Mouse (Mus musculus) intestine, postnatal 0 days (tissue): ENCODE results near the gene Iqgap3. TPM values are rescaled to one million over a fixed set of nuclear protein-coding genes. Genes with fewer than 3 reads are reported as not detected.
A peak's percentile ranks its signal among the peaks of the same experiment; 100 is the strongest.

Experiments
- ATAC-seq: fragments of 200-750 bp; cut with Nextera tagmentation; 2 replicates; pipeline ENCODE4 v1.8.0; 2017; ENCODE audit warnings: mild to moderate bottlenecking, moderate TSS enrichment, moderate library complexity
- H3K27ac ChIP-seq: fragments of 300-500 bp; sonication (generic); 2 replicates; pipeline ENCODE4 v1.5.1; 2014; ENCODE audit warnings: mild to moderate bottlenecking, low read depth, low read length, moderate library complexity
- H3K27me3 ChIP-seq: fragments of 300-500 bp; sonication (generic); replicated peaks from 2 replicates; pipeline ENCODE4 v1.6.1; 2014; ENCODE audit warnings: low read length, mixed read lengths; ENCODE audit not compliant: control insufficient read depth, insufficient read depth
- H3K36me3 ChIP-seq: fragments of 300-500 bp; sonication (generic); 2 replicates; pipeline ENCODE4 v1.6.1; 2014; ENCODE audit warnings: mild to moderate bottlenecking, moderate library complexity; ENCODE audit not compliant: control insufficient read depth, insufficient read depth
- H3K4me1 ChIP-seq: fragments of 300-500 bp; sonication (generic); replicated peaks from 2 replicates; pipeline ENCODE4 v1.6.1; 2014; ENCODE audit warnings: antibody characterized with exemption, low read length, mixed read lengths; ENCODE audit not compliant: control insufficient read depth, insufficient read depth
- H3K4me2 ChIP-seq: fragments of 300-500 bp; sonication (generic); replicated peaks from 2 replicates; pipeline ENCODE4 v1.6.1; 2014; ENCODE audit warnings: low read depth, mild to moderate bottlenecking, moderate library complexity
- H3K4me3 ChIP-seq: fragments of 300-500 bp; sonication (generic); 2 replicates; pipeline ENCODE4 v1.5.1; 2014; ENCODE audit warnings: low read depth, low read length
- H3K9ac ChIP-seq: fragments of 300-500 bp; sonication (generic); 2 replicates; pipeline ENCODE4 v1.6.1; 2014; ENCODE audit warnings: mild to moderate bottlenecking, low read depth, low read length
- H3K9me3 ChIP-seq: fragments of 300-500 bp; sonication (generic); 2 replicates; pipeline ENCODE4 v1.6.1; 2016; ENCODE audit warnings: mixed run types; ENCODE audit not compliant: control insufficient read depth
- CTCF ChIP-seq: sonication (generic); IDR thresholded peaks from 2 replicates; pipeline ENCODE4 v1.5.1; 2016; ENCODE audit warnings: low read depth, mild to moderate bottlenecking, control low read depth, antibody characterized with exemption, moderate library complexity
- WGBS: fragments of 180-500 bp; shearing (Covaris S2); extraction: QIAGEN DNeasy Blood & Tissue Kit; methylation state at CpG from one replicate; pipeline ENCODE4 v1.1.7; 2014; 5-methylcytosine and 5-hydroxymethylcytosine counted together
- polyA plus RNA-seq: library from polyadenylated mRNA; unstranded; fragments of >200 nt; fragmentation: Nextera tagmentation; extraction: Ambion mirVana; gene quantifications from 2 replicates; pipeline ENCODE4 v1.2.1, GENCODE M21; 2015

Gene Iqgap3
- polyA plus RNA-seq, 1 experiment from 2014 or later = 4.3 TPM

DNA sequence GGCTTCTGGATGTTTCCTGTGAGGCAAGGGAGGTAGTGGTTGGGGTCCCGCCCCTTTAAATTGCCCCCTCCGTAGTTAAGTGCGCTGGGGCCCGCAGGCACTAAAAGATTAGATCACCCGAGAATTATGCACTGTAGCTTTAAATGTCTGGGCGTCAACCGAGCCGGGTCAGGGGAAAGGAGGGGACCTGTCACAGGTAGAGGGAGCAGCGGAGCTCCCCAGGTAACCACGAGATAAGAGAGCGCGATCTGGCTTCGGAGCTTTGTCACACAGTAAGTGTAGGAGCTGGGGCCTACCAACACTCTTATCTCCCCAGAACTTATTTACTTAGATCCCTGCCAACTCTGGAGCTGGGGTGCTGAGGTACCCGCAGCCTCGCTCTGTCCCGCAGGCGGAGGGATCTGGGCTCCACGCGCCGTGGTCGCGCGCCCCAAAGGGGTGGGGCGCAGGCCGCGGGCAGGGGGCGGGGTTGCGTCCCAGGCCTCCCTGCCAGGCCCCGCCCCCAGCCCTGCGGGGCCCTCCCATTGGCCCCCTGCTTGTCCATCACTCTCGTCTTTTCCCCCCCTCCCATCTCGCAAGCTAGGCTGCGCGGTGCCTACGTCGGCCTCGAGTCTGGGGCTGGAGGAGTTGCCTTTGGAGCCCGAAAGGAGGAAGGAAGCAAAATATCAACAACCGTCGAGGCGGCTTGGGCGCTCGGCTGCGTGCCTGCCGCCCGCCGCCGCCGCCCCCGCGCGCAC is 60.2 kb downstream of the Iqgap3 start, which contains the start of gene Mef2d:
TSS of gene Mef2d (plus strand) at position 586 of the 737 bp plus-strand sequence.
- TF ChIP-seq CTCF = peak; percentile 69
- H3K4me2 ChIP-seq = peak within 1 kb of the TSS; percentile 85
- no peaks in the 10 kb centered on the region for H3K9me3 ChIP-seq
- peak within 1 kb of the TSS; percentile 100 for H3K27ac ChIP-seq
- peak; percentile 84 for ATAC-seq
- 1% methylated on average over 41 of the region's 52 CpGs for WGBS
- H3K4me3 ChIP-seq = peak within 1 kb of the TSS; percentile 78
- H3K9ac ChIP-seq = peak within 1 kb of the TSS; percentile 89
- H3K27me3 ChIP-seq = no peaks in the 10 kb centered on the region
- no peaks in the 10 kb centered on the region for H3K36me3 ChIP-seq
- peaks cover 28% of the 10 kb centered on the region for H3K4me1 ChIP-seq

DNA sequence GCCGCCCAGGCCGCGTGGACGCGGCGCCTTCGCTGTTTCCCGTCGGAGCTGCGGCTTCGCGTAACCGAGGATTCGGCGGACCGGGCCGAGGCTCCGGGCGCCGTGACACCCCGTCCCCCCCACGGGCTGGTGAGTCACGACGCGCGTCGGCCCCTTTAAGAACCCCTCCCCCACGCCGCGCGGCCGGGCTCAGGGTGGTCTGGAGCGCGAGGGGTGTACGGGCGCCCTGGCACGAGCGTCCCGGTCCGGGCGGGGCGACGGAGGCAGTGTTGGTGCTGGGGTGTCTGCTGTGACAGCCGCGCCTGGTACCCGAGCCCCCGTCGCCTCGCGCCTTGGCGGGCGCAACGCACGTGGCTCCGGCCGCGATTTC is 60.8 kb downstream of the Iqgap3 start:
- peak overlapping the region; percentile 78 for H3K4me3 ChIP-seq
- H3K9ac ChIP-seq = peak overlapping the region; percentile 89
- WGBS = under 1% methylated on average over 57 of the region's 57 CpGs
- no peaks in the 10 kb centered on the region for H3K36me3 ChIP-seq
- H3K27me3 ChIP-seq = no peaks in the 10 kb centered on the region
- ATAC-seq = peak; percentile 22
- peaks cover 28% of the 10 kb centered on the region for H3K4me1 ChIP-seq
- TF ChIP-seq CTCF = no peak
- peak overlapping the region; percentile 100 for H3K27ac ChIP-seq
- no peaks in the 10 kb centered on the region for H3K9me3 ChIP-seq
- peak overlapping the region; percentile 85 for H3K4me2 ChIP-seq

DNA sequence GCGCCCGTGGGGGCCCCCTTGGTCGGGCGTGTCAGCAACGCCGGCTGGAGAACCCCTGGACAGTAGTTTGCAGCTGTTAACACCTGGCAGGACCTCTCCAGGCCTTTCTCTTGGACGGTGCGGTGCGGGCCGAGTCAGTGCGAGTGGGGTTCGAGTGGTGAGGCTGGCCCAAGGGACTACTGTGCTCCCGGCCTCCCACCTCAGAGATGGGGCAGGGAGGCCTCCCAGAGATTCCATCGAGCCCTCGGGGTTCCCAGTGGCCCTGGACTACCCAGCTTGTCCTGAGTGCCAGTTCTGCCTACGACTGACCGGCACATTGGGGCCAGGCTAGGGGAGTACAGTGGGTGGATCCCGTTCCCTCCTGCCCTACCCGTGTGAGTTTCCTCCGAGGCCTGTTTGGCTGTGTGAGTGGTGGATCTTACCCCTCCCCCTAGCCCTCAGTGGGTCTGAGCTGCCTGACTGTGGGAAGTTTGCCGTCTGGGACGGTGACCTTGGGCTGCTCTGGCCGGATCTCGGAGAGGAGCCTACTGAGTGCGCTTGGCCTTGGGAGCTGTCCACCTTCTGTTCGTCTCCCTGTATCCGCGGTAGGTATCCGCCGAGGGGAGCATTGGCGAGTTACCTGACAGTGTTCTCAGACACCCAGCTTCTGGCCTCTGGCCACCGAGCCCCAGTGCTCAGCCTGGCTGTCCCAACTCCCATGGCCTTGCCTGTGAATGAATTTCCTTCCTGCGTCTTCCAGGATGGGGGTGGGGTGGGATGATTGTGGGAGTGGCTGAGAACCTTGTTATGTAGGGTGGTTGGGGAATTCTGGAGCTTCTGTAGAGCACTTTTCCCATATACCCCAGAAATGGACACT is 61.4 kb downstream of the Iqgap3 start:
- no peak for TF ChIP-seq CTCF
- 1% methylated on average over 33 of the region's 33 CpGs for WGBS
- no peaks in the 10 kb centered on the region for H3K36me3 ChIP-seq
- H3K9me3 ChIP-seq = no peaks in the 10 kb centered on the region
- peak overlapping the region; percentile 78 for H3K4me3 ChIP-seq
- H3K27ac ChIP-seq = peak overlapping the region; percentile 100
- H3K4me1 ChIP-seq = peaks cover 28% of the 10 kb centered on the region
- no peak for ATAC-seq
- H3K9ac ChIP-seq = peak overlapping the region; percentile 89
- no peaks in the 10 kb centered on the region for H3K27me3 ChIP-seq
- peak overlapping the region; percentile 85 for H3K4me2 ChIP-seq

DNA sequence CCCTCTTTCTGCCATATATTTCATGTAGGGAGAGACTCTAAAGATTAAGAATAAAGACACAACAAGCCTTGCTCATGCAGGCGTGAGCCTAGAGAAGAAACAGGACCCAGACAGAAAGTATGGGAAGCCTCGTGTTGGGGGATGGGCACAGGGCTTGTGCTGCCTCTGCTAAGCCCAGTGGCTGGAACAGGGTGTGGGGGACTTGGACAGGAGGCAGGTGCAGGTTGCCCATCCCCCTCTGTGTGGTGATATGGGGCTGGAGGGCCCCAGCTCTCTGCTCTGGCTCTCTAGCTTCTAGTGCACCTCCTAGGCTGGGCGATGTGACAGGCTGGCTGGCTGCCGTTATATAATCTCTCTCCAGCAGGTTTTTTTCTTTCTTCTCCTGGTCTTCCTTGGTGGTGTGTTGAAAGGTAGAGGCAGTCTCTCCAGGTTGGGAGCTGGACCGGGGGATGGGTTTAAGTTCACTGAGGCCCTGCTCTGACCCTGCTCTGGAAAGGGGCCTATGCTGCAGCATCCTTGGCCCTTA is 62.3 kb downstream of the Iqgap3 start:
- H3K9me3 ChIP-seq = no peaks in the 10 kb centered on the region
- H3K36me3 ChIP-seq = no peaks in the 10 kb centered on the region
- ATAC-seq = no peak
- WGBS = 10% methylated on average over 5 of the region's 5 CpGs
- peak overlapping the region; percentile 85 for H3K4me2 ChIP-seq
- H3K27ac ChIP-seq = peak overlapping the region; percentile 69
- H3K4me3 ChIP-seq = peak overlapping the region; percentile 78
- H3K27me3 ChIP-seq = no peaks in the 10 kb centered on the region
- TF ChIP-seq CTCF = no peak
- peak overlapping the region; percentile 23; the same call in 1 of the 2 replicates for H3K9ac ChIP-seq
- H3K4me1 ChIP-seq = peaks cover 30% of the 10 kb centered on the region

DNA sequence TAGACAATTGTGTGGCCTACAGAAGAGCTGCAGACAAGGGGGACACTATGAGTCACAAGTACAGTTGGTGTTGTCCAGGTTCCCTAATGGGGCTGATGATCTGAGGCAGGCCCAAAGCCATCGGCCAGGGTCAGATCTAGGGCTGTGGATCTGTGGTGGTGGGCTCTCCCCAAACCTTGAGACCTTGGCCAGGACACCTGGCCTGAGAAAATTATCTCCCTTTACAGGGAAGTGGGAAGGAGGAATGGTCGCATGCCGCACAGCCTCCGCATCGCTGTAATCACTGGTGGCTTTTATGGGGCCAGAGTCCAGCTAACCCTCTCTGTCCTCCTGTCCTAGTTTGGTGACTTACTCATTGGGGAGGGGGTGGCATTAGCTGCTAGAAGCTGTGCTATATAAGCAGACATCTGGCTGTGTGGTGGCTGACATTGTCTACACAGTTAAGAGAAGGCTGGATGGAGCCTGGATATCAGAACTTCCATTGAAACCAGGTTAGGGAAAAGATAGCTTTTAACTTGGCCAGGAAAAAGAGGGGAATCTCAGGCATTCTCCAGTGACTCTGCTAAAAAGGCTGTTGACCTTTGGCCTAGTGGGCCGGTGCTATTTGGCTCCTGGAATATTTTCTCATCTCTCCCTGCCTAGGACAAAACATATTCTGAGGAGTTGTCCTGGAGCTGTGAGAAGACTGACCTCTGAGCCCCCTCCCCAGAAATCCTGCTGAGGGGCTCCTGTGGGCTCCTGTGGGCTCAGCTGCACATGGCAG is 63.1 kb downstream of the Iqgap3 start:
- 42% methylated on average over 6 of the region's 6 CpGs for WGBS
- peaks cover 36% of the 10 kb centered on the region for H3K4me1 ChIP-seq
- H3K27me3 ChIP-seq = no peaks in the 10 kb centered on the region
- no peaks in the 10 kb centered on the region for H3K9me3 ChIP-seq
- H3K27ac ChIP-seq = peak overlapping the region; percentile 69
- H3K36me3 ChIP-seq = no peaks in the 10 kb centered on the region
- no peak for ATAC-seq
- peak overlapping the region; percentile 78 for H3K4me3 ChIP-seq
- H3K9ac ChIP-seq = 0 out of 2 replicates have a peak overlapping the region, but pooled peaks have one; percentile 31
- H3K4me2 ChIP-seq = peak overlapping the region; percentile 85
- no peak for TF ChIP-seq CTCF
